Mouse (Mus musculus) C3H10T1/2 (cell line): Measurements from ENCODE around the gene Scarf2. TPM values are rescaled to one million over a fixed set of nuclear protein-coding genes. Genes with fewer than 3 reads are reported as not detected.

Experiments used
- polyA plus RNA-seq, 2 experiments: library from polyadenylated mRNA; unstranded; fragments of >200 nt; fragmentation: generic; extraction: Trizol; gene quantifications; one replicate each; pipeline ENCODE4 v1.2.1; 2012; ENCODE audit warnings: missing spikeins in 2 of 2

Scarf2 gene
- polyA plus RNA-seq = 100 to 1,000 TPM in 1 of 2 experiments, 10 to 100 TPM in 1; 35.1 to 151 TPM

DNA sequence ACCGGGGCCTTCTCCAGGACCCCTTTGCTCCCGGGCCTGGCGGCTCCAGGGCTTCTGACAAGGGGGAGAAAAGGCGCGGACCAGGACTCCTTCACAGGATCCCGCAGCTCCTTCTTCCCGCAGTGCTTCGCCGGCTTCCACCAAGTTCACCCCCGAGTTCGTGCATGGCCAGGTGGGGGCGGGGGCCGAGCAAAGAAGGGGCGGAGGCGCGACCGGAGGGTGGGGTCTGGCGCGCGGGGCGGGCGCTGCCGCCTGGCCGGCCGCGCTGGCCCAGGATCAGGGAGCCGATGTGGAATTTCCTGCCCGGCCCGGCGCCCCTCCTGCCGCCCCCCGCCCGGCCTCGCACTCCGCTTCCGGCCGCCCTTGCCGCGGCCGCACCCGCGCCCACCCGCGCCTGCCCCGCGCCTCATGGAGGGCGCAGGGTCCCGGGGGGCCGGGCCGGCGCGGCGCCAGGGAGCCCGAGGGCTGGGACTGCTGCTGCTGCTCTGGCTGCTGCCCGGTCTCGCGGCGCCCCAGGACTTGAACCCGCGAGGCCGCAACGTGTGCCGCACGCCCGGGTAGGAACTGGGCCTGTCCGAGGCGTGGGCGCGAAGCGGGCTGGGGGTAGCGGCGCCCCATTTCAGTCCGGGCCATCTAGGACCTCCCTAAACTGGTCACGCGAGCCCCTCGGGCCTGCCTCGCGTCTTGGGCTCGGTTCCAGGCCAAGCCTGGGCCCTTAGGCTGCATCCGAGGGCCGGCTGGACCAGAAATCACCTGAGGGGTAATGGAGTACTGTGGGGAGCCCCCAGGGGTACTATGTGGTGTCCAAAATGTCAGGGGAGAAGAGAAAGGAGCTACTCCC, at the start of gene Scarf2:
Gene Scarf2, plus strand, starts transcription at position 312 of the 841 bp plus-strand sequence.

DNA sequence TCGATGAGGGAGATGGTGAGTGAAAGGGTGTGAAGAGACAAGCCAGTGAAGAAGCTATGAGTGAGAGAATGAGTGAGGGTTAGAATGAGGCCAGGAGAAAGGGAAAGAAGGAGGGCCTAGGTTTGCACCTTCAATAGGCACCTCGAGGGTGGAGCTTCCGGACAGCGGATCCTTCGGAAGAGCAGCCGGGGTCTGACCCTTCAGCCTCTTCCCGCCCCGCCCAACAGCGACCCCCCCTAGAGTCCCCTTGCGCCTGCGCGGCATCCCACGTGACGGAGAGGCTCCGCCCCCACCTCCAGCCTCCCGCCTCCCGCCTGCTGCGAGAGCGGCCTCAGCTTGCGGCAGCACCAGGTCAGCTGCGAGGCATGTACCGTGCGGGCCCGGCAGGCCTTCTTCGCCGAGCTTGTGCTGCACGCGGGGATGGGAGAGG, 37.7 kb upstream of the Scarf2 start, which contains the start of gene Klhl22:
Gene Klhl22, plus strand, starts transcription at position 275 of the 430 bp plus-strand sequence.

GRCm38 (mm10) chr16:17832821-17833220, 35.7 kb downstream of the Scarf2 start, which contains the start of gene B830017H08Rik:
B830017H08Rik (plus strand) TSS chr16:17833121.

GRCm38 (mm10) chr16:17838051-17838450, 41.0 kb downstream of the Scarf2 start, which contains the start of gene Car15:
Car15 (minus strand) TSS chr16:17838364.

Other genes with a start within 250 kb of the Scarf2 start
- under 1 TPM; 0.01 to 0.02 TPM for gene Lrrc74b, start 236.0 kb upstream of the Scarf2 start, polyA plus RNA-seq
- gene P2rx6, start 235.4 kb upstream of the Scarf2 start, polyA plus RNA-seq = 10 to 100 TPM in 1 of 2 experiments, under 1 TPM in 1; 0.85 to 11.0 TPM
- under 1 TPM; 0.12 to 0.14 TPM for gene Slc7a4, start 214.1 kb upstream of the Scarf2 start, polyA plus RNA-seq
- 10 to 100 TPM in 1 of 2 experiments, 1 to 10 TPM in 1; 6.8 to 27.4 TPM for gene Smpd4, start 177.9 kb upstream of the Scarf2 start, polyA plus RNA-seq
- gene Ccdc74a, start 150.8 kb upstream of the Scarf2 start, polyA plus RNA-seq = 10 to 100 TPM in 1 of 2 experiments, 1 to 10 TPM in 1; 8.7 to 19.2 TPM
- 10 to 100 TPM; 15.8 to 54.1 TPM for gene Med15, start 64.4 kb upstream of the Scarf2 start, polyA plus RNA-seq
- gene Klhl22, start 37.7 kb upstream of the Scarf2 start, polyA plus RNA-seq = 10 to 100 TPM; 19.3 to 59.6 TPM
- under 1 TPM in 1 of 2 experiments, not detected in 1; 0.46 TPM for gene B830017H08Rik, start 35.8 kb downstream of the Scarf2 start, polyA plus RNA-seq
- 1 to 10 TPM in 1 of 2 experiments, under 1 TPM in 1; 0.37 to 5.4 TPM for gene Car15, start 41.1 kb downstream of the Scarf2 start, polyA plus RNA-seq
- under 1 TPM; 0.01 to 0.39 TPM for gene Gm20518, start 94.4 kb downstream of the Scarf2 start, polyA plus RNA-seq
- gene Tssk1, start 96.9 kb downstream of the Scarf2 start, polyA plus RNA-seq = under 1 TPM; 0.02 to 0.19 TPM
- gene Dgcr2, start 101.3 kb downstream of the Scarf2 start, polyA plus RNA-seq = 10 to 100 TPM; 25.5 to 64.3 TPM
- under 1 TPM; 0.04 to 0.14 TPM for gene Tssk2, start 101.4 kb downstream of the Scarf2 start, polyA plus RNA-seq
- 10 to 100 TPM; 17.5 to 30.4 TPM for gene Ess2, start 114.1 kb downstream of the Scarf2 start, polyA plus RNA-seq
- not detected for gene Gsc2, start 117.8 kb downstream of the Scarf2 start, polyA plus RNA-seq
- 100 to 1,000 TPM; 104 to 113 TPM for gene Slc25a1, start 130.9 kb downstream of the Scarf2 start, polyA plus RNA-seq
- not detected for gene Vpreb2, start 183.1 kb downstream of the Scarf2 start, polyA plus RNA-seq